Mouse (Mus musculus) left cerebral cortex, adult 9 months (tissue): Measurements from ENCODE around the gene Setmar.

ENCODE experiments used
- DNase-seq, 2 experiments: peaks; one replicate each; pipeline ENCODE4 v3.0.0; 2022; ENCODE audit warnings: low spot score in 2 of 2

Gene Setmar

DNA sequence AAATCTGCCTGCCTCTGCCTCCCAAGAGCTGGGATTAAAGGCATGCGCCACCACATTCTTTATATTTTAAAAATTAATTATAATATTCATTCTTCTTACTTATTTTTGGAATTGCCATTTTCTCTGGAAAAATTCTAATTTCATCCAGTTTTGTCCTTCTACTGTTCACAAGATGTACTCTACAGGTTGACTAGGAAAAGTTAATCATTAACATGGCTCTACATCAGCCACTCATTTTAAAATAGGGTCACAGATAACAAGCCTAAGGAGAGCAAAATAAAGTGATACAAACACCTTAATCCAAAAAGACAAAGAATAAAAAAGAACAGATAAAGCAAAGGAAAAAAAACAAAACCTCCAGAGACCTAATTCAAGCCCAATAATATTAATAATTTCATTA, 50.1 kb downstream of the Setmar start:
- no peak for DNase-seq

DNA sequence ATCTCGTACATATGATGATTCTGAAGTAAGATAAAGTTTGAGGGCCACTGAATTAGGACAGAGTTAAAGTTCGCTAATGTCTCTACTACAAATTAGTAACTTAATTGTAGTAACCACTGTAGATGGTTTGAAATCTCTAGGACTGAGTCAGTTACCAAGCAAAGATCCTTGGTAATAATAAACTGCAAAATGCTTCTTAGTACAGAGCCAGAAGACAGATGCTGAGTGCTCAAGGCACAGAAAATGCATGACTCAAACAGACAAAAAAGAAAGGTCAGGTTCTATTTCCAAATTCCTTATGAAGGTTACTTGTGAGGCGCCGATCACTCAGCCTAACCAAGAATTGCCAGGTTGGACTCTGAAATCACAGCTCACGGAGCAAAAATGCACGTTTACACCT, 53.0 kb downstream of the Setmar start:
- no peak for DNase-seq

DNA sequence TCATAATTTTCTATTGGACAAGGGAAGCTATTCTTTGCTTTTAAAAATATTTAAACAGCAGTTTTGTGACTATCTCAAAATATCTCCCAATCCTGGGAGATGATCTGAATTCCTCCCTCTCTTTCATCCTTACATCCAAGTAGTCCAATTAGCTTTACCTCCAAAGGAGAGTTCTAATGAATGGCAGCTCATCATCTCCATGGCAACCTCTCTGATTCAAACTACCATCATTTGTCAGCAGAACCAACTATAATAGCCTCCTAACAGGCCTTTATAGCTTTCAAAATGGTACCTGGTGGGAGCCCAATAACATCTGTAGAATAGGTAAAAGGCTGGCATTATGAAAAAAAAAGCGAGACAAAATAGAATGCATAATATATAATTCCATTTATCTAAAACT, 60.6 kb downstream of the Setmar start:
- no peak for DNase-seq

DNA sequence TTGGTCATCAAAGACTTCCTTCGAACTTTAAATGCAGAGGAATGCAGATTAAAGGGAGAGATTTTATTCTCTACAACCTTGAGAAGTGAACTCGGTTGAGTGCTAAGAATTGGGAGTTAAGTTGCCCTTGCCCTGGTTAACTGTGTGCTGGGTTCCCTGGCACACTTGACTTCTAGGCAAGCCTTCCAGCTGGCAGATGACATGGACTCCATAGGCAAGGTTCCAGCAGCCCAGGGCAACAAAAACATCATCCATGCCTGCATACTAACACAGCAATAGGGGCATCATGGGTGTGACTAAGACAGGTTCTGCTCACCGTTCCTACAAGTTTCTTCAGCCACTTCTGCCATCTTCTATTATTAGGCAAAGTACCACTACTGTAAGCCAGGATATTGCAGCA, 61.8 kb downstream of the Setmar start:
- DNase-seq = no peak
